Mouse (Mus musculus): Measurements from ENCODE around the gene Arid1b. TPM values are rescaled to one million over a fixed set of nuclear protein-coding genes. Genes with fewer than 3 reads are reported as not detected.

The Arid1b gene
- polyA plus RNA-seq, 1 experiment from 2014 or later = 14.1 TPM

- Histone ChIP-seq H3K27me3 (no peaks in the 10 kb centered on the region), H3K4me2 (no peak overlapping the region), H3K9me3 (no peaks in the 10 kb centered on the region), H3K36me3 (peaks cover 2% of the 10 kb centered on the region; the same call in 1 of the 2 replicates), H3K9ac (no peak overlapping the region), H3K4me3 (no peak overlapping the region), H3K27ac (replicated peaks) (no peak overlapping the region), H3K4me1 (replicated peaks) (peaks cover 66% of the 10 kb centered on the region)
- WGBS = 67% methylated on average over 21 of the region's 21 CpGs
- no peak for ATAC-seq (ENCODE audit: low read depth)
Observed at GRCm38 (mm10) chr17:5097545-5098475, 103.7 kb downstream of the Arid1b start.

- Histone ChIP-seq H3K4me1 (replicated peaks) (peaks cover 66% of the 10 kb centered on the region), H3K9me3 (no peaks in the 10 kb centered on the region), H3K9ac (no peak overlapping the region), H3K36me3 (peaks cover 2% of the 10 kb centered on the region; the same call in 1 of the 2 replicates), H3K4me3 (no peak overlapping the region), H3K27me3 (no peaks in the 10 kb centered on the region), H3K4me2 (no peak overlapping the region), H3K27ac (replicated peaks) (no peak overlapping the region)
- no peak for ATAC-seq (ENCODE audit: low read depth)
- WGBS = 84% methylated on average over 7 of the region's 7 CpGs
Observed at GRCm38 (mm10) chr17:5098727-5099126, 104.6 kb downstream of the Arid1b start.

- H3K27me3 ChIP-seq = no peaks in the 10 kb centered on the region
- 81% methylated on average over 4 of the region's 4 CpGs for WGBS
- H3K9ac ChIP-seq = no peak overlapping the region
- H3K4me1 ChIP-seq (replicated peaks) = peaks cover 66% of the 10 kb centered on the region
- H3K4me2 ChIP-seq = no peak overlapping the region
- H3K9me3 ChIP-seq = no peaks in the 10 kb centered on the region
- H3K4me3 ChIP-seq = no peak overlapping the region
- no peak for ATAC-seq (ENCODE audit: low read depth)
- H3K27ac ChIP-seq (replicated peaks) = no peak overlapping the region
- H3K36me3 ChIP-seq = peaks cover 2% of the 10 kb centered on the region; the same call in 1 of the 2 replicates
Observed at GRCm38 (mm10) chr17:5099238-5099637, 105.1 kb downstream of the Arid1b start.

GRCm38 (mm10) chr17:5101157-5101556 is 107.0 kb downstream of the Arid1b start:
- peaks cover 66% of the 10 kb centered on the region for H3K4me1 ChIP-seq (replicated peaks)
- 52% methylated on average over 8 of the region's 8 CpGs for WGBS
- no peak overlapping the region for H3K9ac ChIP-seq
- H3K4me3 ChIP-seq = no peak overlapping the region
- H3K36me3 ChIP-seq = peaks cover 2% of the 10 kb centered on the region; the same call in 1 of the 2 replicates
- no peak overlapping the region for H3K4me2 ChIP-seq
- no peak for ATAC-seq (ENCODE audit: low read depth)
- H3K9me3 ChIP-seq = no peaks in the 10 kb centered on the region
- no peaks in the 10 kb centered on the region for H3K27me3 ChIP-seq
- 0 out of 2 replicates have a peak overlapping the region, but pooled peaks have one; percentile 15 for H3K27ac ChIP-seq (replicated peaks)

- Histone ChIP-seq H3K36me3 (peaks cover 2% of the 10 kb centered on the region; the same call in 1 of the 2 replicates), H3K27me3 (no peaks in the 10 kb centered on the region), H3K4me2 (no peak overlapping the region), H3K4me1 (replicated peaks) (peaks cover 67% of the 10 kb centered on the region), H3K27ac (replicated peaks) (no peak overlapping the region), H3K9me3 (no peaks in the 10 kb centered on the region), H3K9ac (0 out of 2 replicates have a peak overlapping the region, but pooled peaks have one; percentile 22), H3K4me3 (no peak overlapping the region)
- WGBS = 26% methylated on average over 2 of the region's 2 CpGs
- no peak for ATAC-seq (ENCODE audit: low read depth)
Observed at GRCm38 (mm10) chr17:5101887-5102286, 107.8 kb downstream of the Arid1b start.

- Histone ChIP-seq H3K4me3 (no peak overlapping the region), H3K36me3 (no peaks in the 10 kb centered on the region), H3K9ac (no peak overlapping the region), H3K27ac (replicated peaks) (peak overlapping the region; percentile 59), H3K4me2 (no peak overlapping the region), H3K27me3 (no peaks in the 10 kb centered on the region), H3K4me1 (replicated peaks) (peaks cover 69% of the 10 kb centered on the region), H3K9me3 (no peaks in the 10 kb centered on the region)
- 48% methylated on average over 6 of the region's 6 CpGs for WGBS
- ATAC-seq (ENCODE audit: low read depth) = no peak
Observed at GRCm38 (mm10) chr17:5105746-5106145, 111.6 kb downstream of the Arid1b start.

GRCm38 (mm10) chr17:5106263-5107195 is 112.4 kb downstream of the Arid1b start:
- Histone ChIP-seq H3K4me2 (no peak overlapping the region), H3K27me3 (no peaks in the 10 kb centered on the region), H3K27ac (replicated peaks) (peak overlapping the region; percentile 59), H3K36me3 (no peaks in the 10 kb centered on the region), H3K9me3 (no peaks in the 10 kb centered on the region), H3K4me3 (no peak overlapping the region), H3K4me1 (replicated peaks) (peaks cover 61% of the 10 kb centered on the region), H3K9ac (no peak overlapping the region)
- WGBS = 74% methylated on average over 11 of the region's 11 CpGs
- no peak for ATAC-seq (ENCODE audit: low read depth)

GRCm38 (mm10) chr17:5107501-5107900 is 113.4 kb downstream of the Arid1b start:
- no peak overlapping the region for H3K4me3 ChIP-seq
- no peaks in the 10 kb centered on the region for H3K9me3 ChIP-seq
- H3K27me3 ChIP-seq = no peaks in the 10 kb centered on the region
- H3K4me1 ChIP-seq (replicated peaks) = peaks cover 51% of the 10 kb centered on the region
- H3K27ac ChIP-seq (replicated peaks) = peak overlapping the region; percentile 0; the same call in 1 of the 2 replicates
- no peak overlapping the region for H3K4me2 ChIP-seq
- H3K36me3 ChIP-seq = no peaks in the 10 kb centered on the region
- WGBS = 80% methylated on average over 4 of the region's 4 CpGs
- H3K9ac ChIP-seq = no peak overlapping the region
- ATAC-seq (ENCODE audit: low read depth) = no peak

GRCm38 (mm10) chr17:5108022-5108421 is 113.9 kb downstream of the Arid1b start:
- no peak overlapping the region for H3K27ac ChIP-seq (replicated peaks)

GRCm38 (mm10) chr17:5108546-5109142 is 114.5 kb downstream of the Arid1b start:
- Histone ChIP-seq H3K9ac (no peak overlapping the region), H3K36me3 (no peaks in the 10 kb centered on the region), H3K4me2 (no peak overlapping the region), H3K9me3 (no peaks in the 10 kb centered on the region), H3K4me3 (no peak overlapping the region), H3K4me1 (replicated peaks) (peaks cover 49% of the 10 kb centered on the region), H3K27me3 (no peaks in the 10 kb centered on the region), H3K27ac (replicated peaks) (no peak overlapping the region)
- no peak for ATAC-seq (ENCODE audit: low read depth)
- 82% methylated on average over 2 of the region's 2 CpGs for WGBS

More at GRCm38 (mm10) chr17:5108022-5108421, 113.9 kb downstream of the Arid1b start:
- Histone ChIP-seq H3K4me3 (no peak overlapping the region), H3K36me3 (no peaks in the 10 kb centered on the region), H3K9ac (no peak overlapping the region), H3K4me2 (no peak overlapping the region), H3K27me3 (no peaks in the 10 kb centered on the region), H3K4me1 (replicated peaks) (peaks cover 48% of the 10 kb centered on the region), H3K9me3 (no peaks in the 10 kb centered on the region)
- no peak for ATAC-seq (ENCODE audit: low read depth)
- 67% methylated on average over 1 of the region's 1 CpGs for WGBS

- Histone ChIP-seq H3K27me3 (no peaks in the 10 kb centered on the region), H3K4me2 (no peak overlapping the region), H3K36me3 (no peaks in the 10 kb centered on the region), H3K9me3 (no peaks in the 10 kb centered on the region), H3K4me1 (replicated peaks) (peaks cover 51% of the 10 kb centered on the region), H3K9ac (no peak overlapping the region), H3K4me3 (no peak overlapping the region), H3K27ac (replicated peaks) (no peak overlapping the region)
- WGBS = 93% methylated on average over 8 of the region's 8 CpGs
- ATAC-seq (ENCODE audit: low read depth) = no peak
Observed at GRCm38 (mm10) chr17:5109343-5109742, 115.2 kb downstream of the Arid1b start.

Measured in neural tube, embryonic 13.5 days (tissue).